Mouse (Mus musculus) heart, embryonic 13.5 days (tissue): ENCODE data around the gene Clec1a. TPM values are rescaled to one million over a fixed set of nuclear protein-coding genes. Genes with fewer than 3 reads are reported as not detected.

ENCODE experiments used
- ATAC-seq: fragments of 200-750 bp; cut with Nextera tagmentation; 2 replicates; pipeline ENCODE4 v1.8.0; 2017; ENCODE audit warnings: moderate TSS enrichment; ENCODE audit not compliant: insufficient number of reproducible peaks, low FRiP score, low TSS enrichment; ENCODE audit errors: extremely low read depth
- H3K27ac ChIP-seq: fragments of 300-500 bp; sonication (generic); replicated peaks from 2 replicates; pipeline ENCODE4 v1.5.1; 2015; ENCODE audit warnings: moderate library complexity, mild to moderate bottlenecking, inconsistent platforms
- H3K27me3 ChIP-seq: fragments of 300-500 bp; sonication (generic); replicated peaks from 2 replicates; pipeline ENCODE4 v1.6.1; 2015; ENCODE audit warnings: mild to moderate bottlenecking, inconsistent platforms
- H3K36me3 ChIP-seq: fragments of 300-500 bp; sonication (generic); 2 replicates; pipeline ENCODE4 v1.6.1; 2015; ENCODE audit warnings: mild to moderate bottlenecking, inconsistent platforms
- H3K4me1 ChIP-seq: fragments of 300-500 bp; sonication (generic); 2 replicates; pipeline ENCODE4 v1.6.1; 2015; ENCODE audit warnings: inconsistent platforms
- H3K4me2 ChIP-seq: fragments of 300-500 bp; sonication (generic); 2 replicates; pipeline ENCODE4 v1.6.1; 2015; ENCODE audit warnings: inconsistent platforms, mild to moderate bottlenecking, moderate library complexity
- H3K4me3 ChIP-seq: fragments of 300-500 bp; sonication (generic); 2 replicates; pipeline ENCODE4 v1.5.1; 2015; ENCODE audit warnings: moderate library complexity, mild to moderate bottlenecking, inconsistent platforms
- H3K9ac ChIP-seq: fragments of 300-500 bp; sonication (generic); 2 replicates; pipeline ENCODE4 v1.6.1; 2015; ENCODE audit warnings: inconsistent platforms, mild to moderate bottlenecking, moderate library complexity
- H3K9me3 ChIP-seq: fragments of 300-500 bp; sonication (generic); 2 replicates; pipeline ENCODE4 v1.6.1; 2016; ENCODE audit warnings: inconsistent platforms
- WGBS: fragments of 180-500 bp; shearing (Covaris S2); methylation state at CpG from one replicate; pipeline ENCODE4 v1.1.7; 2015; ENCODE audit warnings: mixed read lengths; 5-methylcytosine and 5-hydroxymethylcytosine counted together
- polyA plus RNA-seq: library from polyadenylated mRNA; unstranded; fragments of >200 nt; fragmentation: Nextera tagmentation; extraction: Ambion mirVana; gene quantifications from 2 replicates; pipeline ENCODE4 v1.2.1, GENCODE M21; 2015

Gene Clec1a
- polyA plus RNA-seq, 1 experiment from 2014 or later, result 3.0 TPM

DNA sequence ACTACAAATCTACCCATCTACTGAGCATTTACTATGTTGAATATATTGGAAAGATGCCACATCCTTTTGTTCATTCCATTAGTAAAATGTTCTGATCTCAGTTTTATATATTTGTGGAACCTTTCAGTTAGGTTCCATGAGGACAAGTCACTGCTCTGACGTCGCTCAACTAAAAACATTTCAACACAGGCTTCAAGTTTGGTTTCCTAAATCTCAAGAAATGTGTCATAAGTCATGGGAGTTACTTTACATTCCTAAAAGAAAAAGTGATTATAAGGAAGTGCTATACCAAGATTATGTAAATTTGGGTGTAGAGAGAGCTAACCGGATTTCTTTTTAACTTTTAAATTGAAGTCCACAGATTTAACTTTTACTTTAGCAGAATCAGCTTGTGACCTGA lies 15.8 kb downstream of the Clec1a start:
- Histone ChIP-seq H3K9ac (no peak overlapping the region), H3K4me1 (no peaks in the 10 kb centered on the region), H3K9me3 (no peaks in the 10 kb centered on the region), H3K4me3 (no peak overlapping the region), H3K27ac (no peak overlapping the region), H3K4me2 (no peak overlapping the region), H3K27me3 (no peaks in the 10 kb centered on the region), H3K36me3 (no peaks in the 10 kb centered on the region)
- no peak for ATAC-seq
- 76% methylated on average over 3 of the region's 3 CpGs for WGBS

GRCm38 (mm10) chr6:129434239-129434638 lies 17.6 kb downstream of the Clec1a start:
- Histone ChIP-seq H3K27me3 (no peaks in the 10 kb centered on the region), H3K36me3 (no peaks in the 10 kb centered on the region), H3K9me3 (no peaks in the 10 kb centered on the region), H3K9ac (no peak overlapping the region), H3K4me1 (no peaks in the 10 kb centered on the region), H3K4me3 (no peak overlapping the region), H3K27ac (no peak overlapping the region), H3K4me2 (no peak overlapping the region)
- 69% methylated on average over 5 of the region's 5 CpGs for WGBS
- no peak for ATAC-seq

- Histone ChIP-seq H3K27me3 (no peaks in the 10 kb centered on the region), H3K36me3 (no peaks in the 10 kb centered on the region), H3K4me3 (no peak overlapping the region), H3K9ac (no peak overlapping the region), H3K4me1 (peaks cover 18% of the 10 kb centered on the region), H3K27ac (no peak overlapping the region), H3K9me3 (no peaks in the 10 kb centered on the region), H3K4me2 (no peak overlapping the region)
- 65% methylated on average over 4 of the region's 4 CpGs for WGBS
- ATAC-seq, result no peak
These were observed 24.5 kb downstream of the Clec1a start for GRCm38 (mm10) chr6:129427281-129427680.

DNA sequence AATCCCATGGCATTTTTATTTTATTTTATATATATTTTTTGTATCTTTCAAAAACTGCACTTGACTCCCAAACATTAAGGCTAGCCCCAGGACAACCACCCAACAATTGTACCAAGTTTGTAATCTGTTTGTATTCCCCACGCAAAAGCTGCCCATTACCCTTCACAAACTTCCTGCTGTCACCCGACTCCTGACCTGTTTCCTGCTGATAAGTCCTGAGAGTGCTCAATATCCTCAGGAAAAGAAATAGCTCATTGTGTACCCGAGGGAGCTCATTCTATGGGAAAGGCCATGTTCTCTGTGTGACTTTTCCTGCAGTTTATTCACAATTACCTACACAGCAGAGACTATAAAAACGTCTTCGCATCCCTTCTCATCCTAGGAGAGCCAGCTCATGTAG lies 26.0 kb downstream of the Clec1a start:
- 28% methylated on average over 5 of the region's 5 CpGs for WGBS
- ATAC-seq, result no peak
- no peaks in the 10 kb centered on the region for H3K36me3 ChIP-seq
- H3K9me3 ChIP-seq, result no peaks in the 10 kb centered on the region
- peak overlapping the region; percentile 48; the same call in 1 of the 2 replicates for H3K27ac ChIP-seq
- H3K4me1 ChIP-seq, result peaks cover 18% of the 10 kb centered on the region
- no peak overlapping the region for H3K9ac ChIP-seq
- H3K4me2 ChIP-seq, result no peak overlapping the region
- H3K4me3 ChIP-seq, result no peak overlapping the region
- no peaks in the 10 kb centered on the region for H3K27me3 ChIP-seq

DNA sequence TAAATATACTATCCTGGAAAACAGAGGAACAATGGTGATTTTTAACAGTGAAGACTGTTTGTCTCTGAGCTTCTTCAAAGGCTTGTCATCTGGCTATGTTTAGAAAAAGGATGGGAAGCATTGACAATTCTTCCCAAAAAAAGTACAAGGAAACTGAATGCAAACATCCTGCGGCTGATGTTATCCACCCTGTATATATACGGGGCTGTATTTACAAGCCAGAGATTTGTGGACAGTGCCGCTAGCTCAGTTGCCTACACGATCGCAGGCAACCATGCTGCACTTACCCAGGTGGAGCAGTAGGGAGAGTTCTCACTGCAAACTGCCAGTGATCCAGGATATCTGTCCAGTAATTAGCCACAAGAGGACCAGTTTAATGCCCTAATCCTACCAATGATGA lies 26.6 kb downstream of the Clec1a start:
- Histone ChIP-seq H3K4me3 (no peak overlapping the region), H3K4me1 (peaks cover 18% of the 10 kb centered on the region), H3K27ac (peak overlapping the region; percentile 80), H3K4me2 (no peak overlapping the region), H3K9ac (no peak overlapping the region), H3K9me3 (no peaks in the 10 kb centered on the region), H3K36me3 (no peaks in the 10 kb centered on the region), H3K27me3 (no peaks in the 10 kb centered on the region)
- no peak for ATAC-seq
- 52% methylated on average over 5 of the region's 5 CpGs for WGBS

DNA sequence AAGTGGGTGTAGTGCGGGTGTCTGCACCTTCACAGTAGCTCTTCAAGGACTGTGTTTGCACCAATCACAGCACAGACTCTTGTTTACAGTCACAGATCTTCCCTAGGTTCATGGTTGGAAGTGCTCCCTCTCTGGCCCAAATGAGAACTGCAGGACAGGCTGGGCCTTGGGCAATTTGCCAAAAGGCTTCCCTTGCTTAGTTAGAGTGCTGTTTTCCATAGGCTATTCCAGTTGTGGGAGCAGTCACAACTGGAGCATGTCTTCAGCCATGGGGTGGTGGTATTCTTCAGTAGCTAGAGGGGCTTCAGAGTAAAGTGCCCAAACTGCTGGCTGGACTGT lies 28.1 kb downstream of the Clec1a start:
- H3K4me1 ChIP-seq, result peaks cover 18% of the 10 kb centered on the region
- H3K36me3 ChIP-seq, result no peaks in the 10 kb centered on the region
- no peak for ATAC-seq
- H3K9ac ChIP-seq, result no peak overlapping the region
- H3K4me2 ChIP-seq, result peak overlapping the region; percentile 45
- peak overlapping the region; percentile 64 for H3K27ac ChIP-seq
- WGBS, result 4% methylated on average over 1 of the region's 1 CpGs
- no peak overlapping the region for H3K4me3 ChIP-seq
- no peaks in the 10 kb centered on the region for H3K9me3 ChIP-seq
- H3K27me3 ChIP-seq, result no peaks in the 10 kb centered on the region

DNA sequence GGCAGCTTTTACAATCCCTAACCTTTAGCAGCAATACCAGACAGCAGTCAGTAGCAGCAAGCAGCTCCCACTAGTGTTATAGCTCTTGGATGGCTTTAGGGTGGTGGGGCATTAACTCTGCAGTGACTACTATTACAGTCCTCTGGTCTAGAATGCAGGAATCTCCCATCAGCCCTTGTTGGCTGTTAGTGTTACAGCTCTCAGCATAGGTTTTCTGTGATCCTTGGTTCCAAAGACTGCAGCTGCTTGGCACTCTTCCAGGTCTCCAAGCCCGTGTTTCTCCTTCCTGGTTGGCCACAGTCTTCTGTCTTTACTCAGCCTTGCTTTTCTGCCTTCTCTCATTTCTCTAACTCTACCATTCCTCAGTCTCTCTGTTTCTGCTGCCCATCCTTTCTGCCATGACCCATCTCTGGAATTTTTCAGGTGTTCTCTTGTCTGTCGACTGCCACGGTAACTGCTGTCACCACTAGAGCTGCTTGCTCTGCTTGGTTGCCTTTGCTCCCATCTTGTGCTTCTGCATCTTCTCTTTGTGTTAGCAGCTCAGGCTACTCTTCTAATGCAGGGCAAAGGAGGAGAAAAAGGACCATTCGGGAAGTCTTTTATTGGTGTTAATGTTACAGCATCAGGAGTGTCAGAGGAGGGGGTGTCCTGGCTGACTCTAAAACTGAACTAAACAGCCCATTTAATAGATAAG lies 28.6 kb downstream of the Clec1a start:
- no peaks in the 10 kb centered on the region for H3K27me3 ChIP-seq
- peak overlapping the region; percentile 45 for H3K4me2 ChIP-seq
- no peaks in the 10 kb centered on the region for H3K36me3 ChIP-seq
- ATAC-seq, result no peak
- H3K9me3 ChIP-seq, result no peaks in the 10 kb centered on the region
- peak overlapping the region; percentile 64 for H3K27ac ChIP-seq
- H3K4me3 ChIP-seq, result no peak overlapping the region
- H3K9ac ChIP-seq, result no peak overlapping the region
- WGBS, result 58% methylated on average over 4 of the region's 4 CpGs
- peaks cover 18% of the 10 kb centered on the region for H3K4me1 ChIP-seq

GRCm38 (mm10) chr6:129422311-129422710 lies 29.5 kb downstream of the Clec1a start:
- Histone ChIP-seq H3K9ac (no peak overlapping the region), H3K27me3 (no peaks in the 10 kb centered on the region), H3K9me3 (no peaks in the 10 kb centered on the region), H3K4me1 (peaks cover 18% of the 10 kb centered on the region), H3K4me2 (no peak overlapping the region), H3K36me3 (no peaks in the 10 kb centered on the region), H3K27ac (no peak overlapping the region), H3K4me3 (no peak overlapping the region)
- ATAC-seq, result no peak
- WGBS, result 82% methylated on average over 3 of the region's 3 CpGs

DNA sequence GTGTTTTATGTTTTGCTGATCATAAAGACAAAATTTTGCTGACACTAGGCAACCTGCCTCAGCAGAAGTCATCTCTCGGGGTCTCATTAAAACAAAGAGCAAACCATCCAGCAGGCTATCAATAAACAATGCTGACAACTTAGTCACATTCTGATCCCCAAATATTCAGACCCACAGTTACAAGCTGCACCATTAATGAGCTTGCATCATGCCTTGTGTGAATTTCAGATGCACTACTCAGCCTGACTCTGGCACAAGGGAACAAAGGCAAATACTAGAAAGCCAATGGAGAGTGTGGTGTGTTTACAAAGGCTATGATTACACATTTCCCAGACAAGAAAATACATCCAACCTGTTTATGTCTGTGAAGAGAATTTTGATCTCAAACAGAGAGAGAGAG lies 37.6 kb downstream of the Clec1a start:
- no peaks in the 10 kb centered on the region for H3K36me3 ChIP-seq
- ATAC-seq, result no peak
- H3K9me3 ChIP-seq, result no peaks in the 10 kb centered on the region
- no peak overlapping the region for H3K4me2 ChIP-seq
- 0 out of 2 replicates have a peak, but pooled peaks cover 4% of the 10 kb centered on the region for H3K4me1 ChIP-seq
- H3K27ac ChIP-seq, result no peak overlapping the region
- H3K4me3 ChIP-seq, result no peak overlapping the region
- WGBS, result 68% methylated on average over 1 of the region's 1 CpGs
- H3K27me3 ChIP-seq, result no peaks in the 10 kb centered on the region
- no peak overlapping the region for H3K9ac ChIP-seq

DNA sequence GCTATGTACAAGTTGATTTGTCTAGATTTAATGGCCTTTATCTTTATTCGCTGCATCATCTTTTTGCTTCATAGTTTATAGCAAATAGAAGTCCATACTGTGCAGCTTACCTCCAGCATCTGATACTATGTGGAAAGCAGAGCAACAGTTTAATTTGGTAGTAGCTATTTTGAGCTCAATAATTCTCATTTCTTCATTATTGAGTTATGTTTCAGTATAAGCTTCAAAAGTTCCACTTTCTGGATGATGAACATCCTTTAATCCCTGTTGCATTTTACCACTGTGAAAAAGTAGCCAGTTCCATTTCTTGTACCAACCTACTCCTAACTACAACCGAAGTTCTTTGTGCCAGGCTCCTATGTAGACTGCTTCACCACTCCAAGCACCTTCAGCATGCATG lies 43.2 kb downstream of the Clec1a start, which contains the start of gene Clec9a:
Clec9a (plus strand) TSS at position 301 of the 400 bp plus-strand sequence.
- no peaks in the 10 kb centered on the region for H3K36me3 ChIP-seq
- peaks cover 12% of the 10 kb centered on the region; the same call in 1 of the 2 replicates for H3K4me1 ChIP-seq
- H3K4me3 ChIP-seq, result no peak within 1 kb of the TSS
- no peak within 1 kb of the TSS for H3K4me2 ChIP-seq
- H3K27me3 ChIP-seq, result no peaks in the 10 kb centered on the region
- H3K9ac ChIP-seq, result no peak within 1 kb of the TSS
- H3K9me3 ChIP-seq, result no peaks in the 10 kb centered on the region
- WGBS, result 77% methylated on average over 2 of the region's 2 CpGs
- ATAC-seq, result no peak
- H3K27ac ChIP-seq, result 0 out of 2 replicates have a peak within 1 kb of the TSS, but pooled peaks have one; percentile 13

DNA sequence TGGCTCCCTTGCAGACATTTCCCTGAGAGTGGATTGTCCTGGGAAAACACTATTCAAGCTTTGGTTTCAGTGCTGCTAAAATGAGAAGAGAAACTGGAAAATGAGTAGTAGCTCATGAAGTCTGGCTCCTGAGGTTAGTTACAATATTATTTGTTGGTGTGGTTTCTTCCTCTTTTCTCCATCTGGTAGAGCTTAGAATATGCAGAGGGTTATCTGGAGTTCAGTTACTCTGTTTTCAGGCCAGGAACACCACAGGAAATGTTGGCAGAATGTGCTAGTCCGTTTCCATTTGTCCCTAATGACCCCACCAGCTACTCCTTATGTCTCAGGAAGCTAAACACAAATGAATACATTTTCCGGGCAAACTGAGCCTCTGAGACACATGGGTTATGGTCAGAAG lies 44.5 kb downstream of the Clec1a start:
- Histone ChIP-seq H3K9ac (no peak overlapping the region), H3K4me1 (peaks cover 12% of the 10 kb centered on the region; the same call in 1 of the 2 replicates), H3K36me3 (no peaks in the 10 kb centered on the region), H3K27ac (peak overlapping the region; percentile 50; the same call in 1 of the 2 replicates), H3K27me3 (no peaks in the 10 kb centered on the region), H3K9me3 (no peaks in the 10 kb centered on the region), H3K4me2 (no peak overlapping the region), H3K4me3 (no peak overlapping the region)
- 49% methylated on average over 2 of the region's 2 CpGs for WGBS
- ATAC-seq, result no peak

GRCm38 (mm10) chr6:129405999-129406398 lies 45.8 kb downstream of the Clec1a start:
- Histone ChIP-seq H3K4me3 (no peak overlapping the region), H3K9me3 (no peaks in the 10 kb centered on the region), H3K27me3 (no peaks in the 10 kb centered on the region), H3K27ac (peak overlapping the region; percentile 54; the same call in 1 of the 2 replicates), H3K4me1 (peaks cover 12% of the 10 kb centered on the region; the same call in 1 of the 2 replicates), H3K4me2 (no peak overlapping the region), H3K9ac (no peak overlapping the region), H3K36me3 (no peaks in the 10 kb centered on the region)
- ATAC-seq, result no peak
